Mouse (Mus musculus) brain, embryonic 14.5 days (tissue): Measurements from ENCODE around the gene Pcare.

Source experiments
- CTCF ChIP-seq: fragments of 200-500 bp; IDR thresholded peaks from 2 replicates; pipeline ENCODE4 v1.5.1; 2012; ENCODE audit warnings: inconsistent platforms, mild to moderate bottlenecking, moderate library complexity, borderline replicate concordance; ENCODE audit not compliant: insufficient read depth, insufficient read length; ENCODE audit errors: extremely low read depth
- POLR2A ChIP-seq: fragments of 200-500 bp; IDR thresholded peaks from 2 replicates; pipeline ENCODE4 v1.6.1; 2012; ENCODE audit warnings: mild to moderate bottlenecking, inconsistent platforms, borderline replicate concordance; ENCODE audit not compliant: poor library complexity, insufficient read depth, insufficient read length, severe bottlenecking; ENCODE audit errors: extremely low read depth

- TF ChIP-seq POLR2A (no peak), CTCF (no peak)
Measured at GRCm38 (mm10) chr17:71742156-71742555, 10.5 kb downstream of the Pcare start.
